Mouse (Mus musculus): ENCODE data around the gene Rgs17. TPM values are rescaled to one million over a fixed set of nuclear protein-coding genes. Genes with fewer than 3 reads are reported as not detected.
"Not testable (repeated sequence)": the region's sequence is repeated elsewhere in the genome, so short reads cannot be mapped to it uniquely, and the experiment has no call there.

The Rgs17 gene
- polyA plus RNA-seq (2012; ENCODE audit: insufficient read depth, insufficient read length, missing spikeins): 0.07 TPM in 1 of 2 replicates, not detected in the other

- TF ChIP-seq POLR2A (IDR thresholded peaks at IDR 0.05; ENCODE audit: borderline replicate concordance, low read depth, low read length) (no peak), CTCF (IDR thresholded peaks at IDR 0.05; ENCODE audit: low read depth, low read length) (no peak)
- no peak within 1 kb of the TSS for H3K4me3 ChIP-seq (ENCODE audit: insufficient read depth, low read length)
- no peak within 1 kb of the TSS for H3K27ac ChIP-seq (ENCODE audit: insufficient read depth, low read depth, low read length)
- H3K4me1 ChIP-seq (ENCODE audit: control insufficient read depth, insufficient read depth, low read length): no peaks in the 10 kb centered on the region
Observed at GRCm38 (mm10) chr10:5922294-5922828, at the start of gene Rgs17. Gene Rgs17 (minus strand): TSS chr10:5922400.

DNA sequence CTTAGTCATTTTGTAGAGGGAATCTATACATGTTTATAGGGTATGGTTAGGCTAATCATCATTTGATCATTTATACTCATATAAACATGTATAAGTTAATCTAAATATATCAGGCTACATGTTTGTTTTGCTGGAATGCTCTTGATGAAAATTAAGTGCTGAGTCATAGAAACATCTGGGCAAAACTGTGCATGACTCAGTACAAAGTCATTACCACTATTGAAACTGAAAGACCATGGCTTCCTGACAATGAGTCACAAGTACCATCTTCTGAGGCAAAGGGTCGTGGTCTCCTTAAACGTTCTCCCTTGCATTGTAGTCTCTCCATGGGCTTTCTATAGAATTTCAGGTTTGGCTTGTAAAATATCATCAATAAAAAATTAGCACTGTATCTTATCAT, 45.5 kb upstream of the Rgs17 start:
- TF ChIP-seq CTCF (IDR thresholded peaks at IDR 0.05; ENCODE audit: low read depth, low read length): no peak
- Histone ChIP-seq H3K4me1 (ENCODE audit: control insufficient read depth, insufficient read depth, low read length) (no peaks in the 10 kb centered on the region), H3K4me3 (ENCODE audit: insufficient read depth, low read length) (no peak overlapping the region), H3K27ac (ENCODE audit: insufficient read depth, low read depth, low read length) (no peak overlapping the region)

GRCm38 (mm10) chr10:5953787-5954186, 31.6 kb upstream of the Rgs17 start:
- H3K4me1 ChIP-seq (ENCODE audit: control insufficient read depth, insufficient read depth, low read length); H3K27ac ChIP-seq (ENCODE audit: insufficient read depth, low read depth, low read length); H3K4me3 ChIP-seq (ENCODE audit: insufficient read depth, low read length): not testable (repeated sequence)

DNA sequence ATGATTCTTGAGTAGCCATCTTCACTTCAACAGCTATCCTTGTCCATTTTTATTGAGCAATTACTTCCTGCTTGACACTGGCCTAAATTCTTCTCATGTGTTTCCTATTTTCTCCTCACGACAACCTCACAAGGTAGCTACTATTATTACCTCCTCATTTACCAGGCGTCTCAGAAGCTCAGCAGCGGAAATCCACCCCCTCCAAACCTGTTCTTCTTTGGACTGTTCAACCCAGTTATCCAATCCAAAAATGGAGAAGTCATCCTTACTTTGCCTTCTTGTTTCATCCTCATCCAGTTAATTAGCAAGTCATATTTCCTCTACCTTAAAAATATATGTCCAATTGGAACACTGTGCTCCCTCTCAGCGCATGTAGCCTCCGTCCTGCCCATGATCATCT, 2.1 kb upstream of the Rgs17 start:
- no peak overlapping the region for H3K27ac ChIP-seq (ENCODE audit: insufficient read depth, low read depth, low read length)
- TF ChIP-seq POLR2A (IDR thresholded peaks at IDR 0.05; ENCODE audit: borderline replicate concordance, low read depth, low read length): no peak
- no peak for TF ChIP-seq CTCF (IDR thresholded peaks at IDR 0.05; ENCODE audit: low read depth, low read length)
- no peaks in the 10 kb centered on the region for H3K4me1 ChIP-seq (ENCODE audit: control insufficient read depth, insufficient read depth, low read length)
- H3K4me3 ChIP-seq (ENCODE audit: insufficient read depth, low read length): no peak overlapping the region

DNA sequence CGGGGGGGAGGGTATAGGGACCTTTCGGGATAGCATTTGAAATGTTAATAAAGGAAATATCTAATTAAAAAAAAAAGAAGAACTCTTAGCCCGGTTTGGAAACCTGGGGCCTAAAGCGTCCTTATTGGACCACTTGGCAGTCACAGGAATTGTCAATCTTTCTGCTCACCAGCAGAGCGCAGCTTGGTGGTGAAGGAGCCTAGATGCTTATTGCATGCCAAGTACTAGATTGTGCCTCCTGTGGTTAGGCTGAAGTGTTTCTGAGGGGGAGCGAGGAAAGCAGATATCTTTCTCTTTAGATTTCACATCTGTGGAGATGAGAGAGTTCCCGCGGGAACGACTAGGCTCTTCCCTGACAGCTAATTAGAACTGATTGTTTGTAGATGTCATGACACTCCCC, 896 bp upstream of the Rgs17 start:
- Histone ChIP-seq H3K27ac (ENCODE audit: insufficient read depth, low read depth, low read length) (no peak overlapping the region), H3K4me1 (ENCODE audit: control insufficient read depth, insufficient read depth, low read length) (no peaks in the 10 kb centered on the region), H3K4me3 (ENCODE audit: insufficient read depth, low read length) (no peak overlapping the region)
- TF ChIP-seq CTCF (IDR thresholded peaks at IDR 0.05; ENCODE audit: low read depth, low read length) (no peak), POLR2A (IDR thresholded peaks at IDR 0.05; ENCODE audit: borderline replicate concordance, low read depth, low read length) (no peak)

DNA sequence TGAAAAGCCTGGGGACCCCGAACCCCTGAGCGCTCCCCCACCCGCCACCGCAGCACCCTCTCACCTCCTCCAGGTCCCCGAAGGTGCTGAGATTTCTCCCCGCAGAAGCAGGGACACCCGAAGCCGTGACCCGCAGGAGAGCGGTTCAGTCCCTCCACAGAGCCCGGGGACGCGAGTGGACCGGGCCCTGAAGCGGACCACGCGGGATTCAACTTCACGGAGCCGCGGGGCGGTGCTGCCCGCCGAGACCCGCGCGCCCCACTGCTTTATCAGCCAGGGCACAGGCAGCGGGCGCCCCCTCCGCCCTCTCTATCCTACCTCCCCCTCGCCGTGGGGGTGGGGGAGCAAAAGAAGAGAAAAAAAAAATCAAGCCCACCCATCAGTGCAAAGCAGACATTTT, 429 bp downstream of the Rgs17 start:
- Histone ChIP-seq H3K4me3 (ENCODE audit: insufficient read depth, low read length) (no peak overlapping the region), H3K4me1 (ENCODE audit: control insufficient read depth, insufficient read depth, low read length) (no peaks in the 10 kb centered on the region), H3K27ac (ENCODE audit: insufficient read depth, low read depth, low read length) (no peak overlapping the region)
- TF ChIP-seq CTCF (IDR thresholded peaks at IDR 0.05; ENCODE audit: low read depth, low read length) (no peak), POLR2A (IDR thresholded peaks at IDR 0.05; ENCODE audit: borderline replicate concordance, low read depth, low read length) (no peak)

- Histone ChIP-seq H3K4me1 (ENCODE audit: control insufficient read depth, insufficient read depth, low read length) (no peaks in the 10 kb centered on the region), H3K4me3 (ENCODE audit: insufficient read depth, low read length) (no peak overlapping the region), H3K27ac (ENCODE audit: insufficient read depth, low read depth, low read length) (no peak overlapping the region)
- no peak for TF ChIP-seq CTCF (IDR thresholded peaks at IDR 0.05; ENCODE audit: low read depth, low read length)
- no peak for TF ChIP-seq POLR2A (IDR thresholded peaks at IDR 0.05; ENCODE audit: borderline replicate concordance, low read depth, low read length)
Observed at GRCm38 (mm10) chr10:5921031-5921551, 1.1 kb downstream of the Rgs17 start.

- Histone ChIP-seq H3K4me3 (ENCODE audit: insufficient read depth, low read length) (no peak overlapping the region), H3K27ac (ENCODE audit: insufficient read depth, low read depth, low read length) (no peak overlapping the region), H3K4me1 (ENCODE audit: control insufficient read depth, insufficient read depth, low read length) (no peaks in the 10 kb centered on the region)
- TF ChIP-seq POLR2A (IDR thresholded peaks at IDR 0.05; ENCODE audit: borderline replicate concordance, low read depth, low read length): no peak
Observed at GRCm38 (mm10) chr10:5904399-5904798, 17.8 kb downstream of the Rgs17 start.

DNA sequence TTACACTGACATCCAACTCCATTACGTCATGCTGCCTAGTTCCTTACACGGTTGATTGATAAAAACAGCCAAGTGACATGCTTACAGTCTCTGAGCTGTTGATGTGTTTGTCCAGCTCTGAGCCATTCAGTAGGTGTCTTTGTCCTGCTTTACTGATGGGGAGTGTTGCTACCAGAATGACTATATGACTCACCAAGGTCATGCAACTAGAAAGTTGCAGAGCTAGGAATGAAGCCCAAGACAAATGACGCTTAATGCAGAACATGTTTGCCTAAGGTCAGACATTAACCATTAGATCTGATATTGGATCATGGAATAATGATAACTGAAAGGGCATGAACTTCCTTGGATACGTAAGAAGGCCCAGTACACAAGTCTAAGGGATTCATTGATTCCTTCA, 20.4 kb downstream of the Rgs17 start:
- H3K4me1 ChIP-seq (ENCODE audit: control insufficient read depth, insufficient read depth, low read length): no peaks in the 10 kb centered on the region
- TF ChIP-seq POLR2A (IDR thresholded peaks at IDR 0.05; ENCODE audit: borderline replicate concordance, low read depth, low read length) (no peak), CTCF (IDR thresholded peaks at IDR 0.05; ENCODE audit: low read depth, low read length) (no peak)
- no peak overlapping the region for H3K4me3 ChIP-seq (ENCODE audit: insufficient read depth, low read length)
- no peak overlapping the region for H3K27ac ChIP-seq (ENCODE audit: insufficient read depth, low read depth, low read length)

DNA sequence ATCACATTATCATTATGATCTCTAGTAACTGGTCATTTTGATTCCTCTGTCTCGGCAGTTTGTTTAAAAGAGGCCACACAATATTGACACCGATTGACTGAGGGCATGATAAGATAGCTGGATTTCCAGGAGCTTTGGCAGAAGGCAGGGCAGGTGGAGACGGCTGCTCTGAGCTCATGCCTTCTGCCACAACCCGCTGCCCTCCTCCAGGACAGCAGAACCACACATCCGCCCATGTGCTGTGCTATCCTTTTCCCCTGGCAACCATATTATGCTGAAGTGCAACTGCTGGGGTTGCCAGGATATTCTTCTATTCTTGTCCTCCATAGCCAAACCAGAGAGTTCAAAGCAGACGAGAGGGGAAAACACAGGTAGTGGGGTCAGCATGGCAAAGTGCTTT, 21.5 kb downstream of the Rgs17 start:
- Histone ChIP-seq H3K27ac (ENCODE audit: insufficient read depth, low read depth, low read length) (no peak overlapping the region), H3K4me1 (ENCODE audit: control insufficient read depth, insufficient read depth, low read length) (no peaks in the 10 kb centered on the region), H3K4me3 (ENCODE audit: insufficient read depth, low read length) (no peak overlapping the region)
- TF ChIP-seq CTCF (IDR thresholded peaks at IDR 0.05; ENCODE audit: low read depth, low read length) (no peak), POLR2A (IDR thresholded peaks at IDR 0.05; ENCODE audit: borderline replicate concordance, low read depth, low read length) (no peak)

- no peaks in the 10 kb centered on the region for H3K4me1 ChIP-seq (ENCODE audit: control insufficient read depth, insufficient read depth, low read length)
- H3K4me3 ChIP-seq (ENCODE audit: insufficient read depth, low read length): no peak overlapping the region
- no peak overlapping the region for H3K27ac ChIP-seq (ENCODE audit: insufficient read depth, low read depth, low read length)
- TF ChIP-seq POLR2A (IDR thresholded peaks at IDR 0.05; ENCODE audit: borderline replicate concordance, low read depth, low read length) (no peak), CTCF (IDR thresholded peaks at IDR 0.05; ENCODE audit: low read depth, low read length) (no peak)
Observed at GRCm38 (mm10) chr10:5877106-5877505, 45.1 kb downstream of the Rgs17 start.
